Mouse (Mus musculus) central nervous system, embryonic 18 days (tissue): Measurements from ENCODE around the gene Zfp330. TPM values are rescaled to one million over a fixed set of nuclear protein-coding genes. Genes with fewer than 3 reads are reported as not detected.

Experiments
- polyA plus RNA-seq: library from polyadenylated mRNA; depleted of rRNA; stranded (reverse); fragments of >200 nt; gene quantifications from 2 replicates; pipeline ENCODE4 v1.2.3, GENCODE M21; 2012; rRNA removed

The Zfp330 gene
- 68.7 and 71.0 TPM in 2 replicates for polyA plus RNA-seq

DNA sequence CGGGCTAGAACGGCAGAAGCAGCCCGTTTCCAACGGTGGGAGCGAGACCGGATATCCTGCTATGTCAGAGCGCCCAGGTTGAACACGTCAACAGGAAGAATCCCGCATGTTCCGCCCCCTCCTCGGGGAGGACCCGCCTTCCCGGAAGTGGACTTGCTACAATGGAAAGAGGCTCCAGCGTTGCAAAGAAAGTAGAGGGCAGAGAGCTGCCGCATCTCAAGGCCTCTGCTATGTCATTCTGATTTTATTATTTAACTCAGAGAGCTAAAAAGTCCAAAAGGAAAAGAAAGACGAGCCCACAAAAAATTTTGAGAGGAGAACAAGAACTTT, at the start of gene Zfp330:
Gene Zfp330, minus strand, starts transcription at position 68 of the 330 bp plus-strand sequence.

Other genes with a start within 250 kb of the Zfp330 start
- gene Rnf150, start 89.2 kb upstream of the Zfp330 start, polyA plus RNA-seq = 9.7 and 10.0 TPM in 2 replicates